Mouse (Mus musculus): ENCODE data around the gene Adamtsl5.

GRCm38 (mm10) chr10:80351896-80352295 lies 3.7 kb upstream of the Adamtsl5 start:
- TF ChIP-seq CTCF (IDR thresholded peaks at IDR 0.05) (no peak), POLR2A (IDR thresholded peaks at IDR 0.05; ENCODE audit: insufficient read depth, low read depth, low read length) (no peak), EP300 (IDR thresholded peaks at IDR 0.05; ENCODE audit: insufficient read depth, low read depth, low read length) (no peak)
